Mouse (Mus musculus): ENCODE data around the gene Znhit1. TPM values are rescaled to one million over a fixed set of nuclear protein-coding genes. Genes with fewer than 3 reads are reported as not detected.

Znhit1 gene
- polyA plus RNA-seq, 1 experiment from 2014 or later: 103 TPM

- H3K9me3 ChIP-seq: no peaks in the 10 kb centered on the region
- DNase-seq (ENCODE audit: low spot score): no peak
- H3K4me1 ChIP-seq: no peaks in the 10 kb centered on the region
- no peak overlapping the region for H3K4me3 ChIP-seq
- H3K27ac ChIP-seq: no peak overlapping the region
- 81% methylated on average over 3 of the region's 3 CpGs for WGBS
- no peaks in the 10 kb centered on the region for H3K27me3 ChIP-seq (ENCODE audit: insufficient read depth, poor library complexity, severe bottlenecking)
- no peaks in the 10 kb centered on the region for H3K36me3 ChIP-seq
These were observed 28.1 kb upstream of the Znhit1 start for GRCm38 (mm10) chr5:137015913-137016312.

- DNase-seq (ENCODE audit: low spot score): no peak
- Histone ChIP-seq H3K36me3 (no peaks in the 10 kb centered on the region), H3K4me3 (no peak overlapping the region), H3K27me3 (ENCODE audit: insufficient read depth, poor library complexity, severe bottlenecking) (peaks cover 7% of the 10 kb centered on the region; the same call in 1 of the 2 replicates), H3K4me1 (no peaks in the 10 kb centered on the region), H3K9me3 (no peaks in the 10 kb centered on the region), H3K27ac (no peak overlapping the region)
- 77% methylated on average over 15 of the region's 15 CpGs for WGBS
These were observed 24.7 kb upstream of the Znhit1 start for GRCm38 (mm10) chr5:137012401-137012950.

- H3K27ac ChIP-seq: no peak overlapping the region
- H3K27me3 ChIP-seq (ENCODE audit: insufficient read depth, poor library complexity, severe bottlenecking): peaks cover 7% of the 10 kb centered on the region; the same call in 1 of the 2 replicates
- DNase-seq (ENCODE audit: low spot score): no peak
- H3K36me3 ChIP-seq: no peaks in the 10 kb centered on the region
- no peaks in the 10 kb centered on the region for H3K9me3 ChIP-seq
- no peaks in the 10 kb centered on the region for H3K4me1 ChIP-seq
- H3K4me3 ChIP-seq: no peak overlapping the region
- 27% methylated on average over 3 of the region's 3 CpGs for WGBS
These were observed 22.2 kb upstream of the Znhit1 start for GRCm38 (mm10) chr5:137009988-137010387.

GRCm38 (mm10) chr5:137007276-137007675, 19.5 kb upstream of the Znhit1 start:
- 49% methylated on average over 8 of the region's 8 CpGs for WGBS
- no peaks in the 10 kb centered on the region for H3K36me3 ChIP-seq
- H3K27me3 ChIP-seq (ENCODE audit: insufficient read depth, poor library complexity, severe bottlenecking): peaks cover 7% of the 10 kb centered on the region; the same call in 1 of the 2 replicates
- no peaks in the 10 kb centered on the region for H3K4me1 ChIP-seq
- H3K9me3 ChIP-seq: no peaks in the 10 kb centered on the region
- H3K4me3 ChIP-seq: no peak overlapping the region
- H3K27ac ChIP-seq: no peak overlapping the region
- DNase-seq (ENCODE audit: low spot score): no peak

GRCm38 (mm10) chr5:137000612-137001011, 12.8 kb upstream of the Znhit1 start:
- Histone ChIP-seq H3K9me3 (no peaks in the 10 kb centered on the region), H3K27me3 (ENCODE audit: insufficient read depth, poor library complexity, severe bottlenecking) (no peaks in the 10 kb centered on the region), H3K4me1 (peaks cover 17% of the 10 kb centered on the region), H3K36me3 (peaks cover 8% of the 10 kb centered on the region), H3K4me3 (no peak overlapping the region), H3K27ac (no peak overlapping the region)
- DNase-seq (ENCODE audit: low spot score): no peak
- 83% methylated on average over 2 of the region's 2 CpGs for WGBS

GRCm38 (mm10) chr5:136999449-136999848, 11.6 kb upstream of the Znhit1 start:
- peaks cover 17% of the 10 kb centered on the region for H3K4me1 ChIP-seq
- no peak overlapping the region for H3K4me3 ChIP-seq
- H3K27me3 ChIP-seq (ENCODE audit: insufficient read depth, poor library complexity, severe bottlenecking): no peaks in the 10 kb centered on the region
- 66% methylated on average over 5 of the region's 5 CpGs for WGBS
- no peak for DNase-seq (ENCODE audit: low spot score)
- H3K9me3 ChIP-seq: no peaks in the 10 kb centered on the region
- H3K27ac ChIP-seq: peak overlapping the region; percentile 59; the same call in 1 of the 2 replicates
- peaks cover 19% of the 10 kb centered on the region for H3K36me3 ChIP-seq

- peaks cover 22% of the 10 kb centered on the region for H3K4me1 ChIP-seq
- H3K27me3 ChIP-seq (ENCODE audit: insufficient read depth, poor library complexity, severe bottlenecking): no peaks in the 10 kb centered on the region
- no peak overlapping the region for H3K4me3 ChIP-seq
- H3K36me3 ChIP-seq: peaks cover 64% of the 10 kb centered on the region
- no peaks in the 10 kb centered on the region for H3K9me3 ChIP-seq
- no peak overlapping the region for H3K27ac ChIP-seq
- WGBS: 91% methylated on average over 6 of the region's 6 CpGs
- DNase-seq (ENCODE audit: low spot score): no peak
These were observed 2.0 kb upstream of the Znhit1 start for GRCm38 (mm10) chr5:136989801-136990200.

- Histone ChIP-seq H3K9me3 (no peaks in the 10 kb centered on the region), H3K27me3 (ENCODE audit: insufficient read depth, poor library complexity, severe bottlenecking) (no peaks in the 10 kb centered on the region), H3K36me3 (peaks cover 57% of the 10 kb centered on the region), H3K27ac (no peak overlapping the region; the same call in 1 of the 2 replicates), H3K4me3 (peak overlapping the region; percentile 73), H3K4me1 (peaks cover 22% of the 10 kb centered on the region)
- WGBS: 81% methylated on average over 7 of the region's 7 CpGs
- DNase-seq (ENCODE audit: low spot score): no peak
These were observed 599 bp upstream of the Znhit1 start for GRCm38 (mm10) chr5:136988420-136988819.

GRCm38 (mm10) chr5:136987138-136987933, 485 bp downstream of the Znhit1 start:
- WGBS: under 1% methylated on average over 67 of the region's 67 CpGs
- peak; percentile 93 for DNase-seq (ENCODE audit: low spot score)
- peaks cover 23% of the 10 kb centered on the region for H3K4me1 ChIP-seq
- H3K9me3 ChIP-seq: no peaks in the 10 kb centered on the region
- H3K27me3 ChIP-seq (ENCODE audit: insufficient read depth, poor library complexity, severe bottlenecking): no peaks in the 10 kb centered on the region
- H3K4me3 ChIP-seq: peak overlapping the region; percentile 73
- H3K27ac ChIP-seq: peak overlapping the region; percentile 98
- H3K36me3 ChIP-seq: peaks cover 48% of the 10 kb centered on the region

- DNase-seq (ENCODE audit: low spot score): peak; percentile 99
- Histone ChIP-seq H3K4me3 (peak within 1 kb of the TSS; percentile 73), H3K27ac (peak within 1 kb of the TSS; percentile 98), H3K27me3 (ENCODE audit: insufficient read depth, poor library complexity, severe bottlenecking) (no peaks in the 10 kb centered on the region), H3K4me1 (peaks cover 25% of the 10 kb centered on the region), H3K9me3 (no peaks in the 10 kb centered on the region), H3K36me3 (peaks cover 48% of the 10 kb centered on the region)
- WGBS: under 1% methylated on average over 26 of the region's 26 CpGs
These were observed 1.1 kb downstream of the Znhit1 start, which contains the start of gene Plod3 for GRCm38 (mm10) chr5:136986695-136987137. Gene Plod3 (plus strand): TSS chr5:136987019.

- WGBS: 45% methylated on average over 14 of the region's 14 CpGs
- Histone ChIP-seq H3K36me3 (peaks cover 45% of the 10 kb centered on the region), H3K4me3 (no peak overlapping the region; the same call in 1 of the 2 replicates), H3K9me3 (no peaks in the 10 kb centered on the region), H3K27ac (no peak overlapping the region), H3K27me3 (ENCODE audit: insufficient read depth, poor library complexity, severe bottlenecking) (no peaks in the 10 kb centered on the region), H3K4me1 (peaks cover 25% of the 10 kb centered on the region)
- DNase-seq (ENCODE audit: low spot score): no peak
These were observed 3.0 kb downstream of the Znhit1 start for GRCm38 (mm10) chr5:136984828-136985227.

GRCm38 (mm10) chr5:136982338-136982930, 5.4 kb downstream of the Znhit1 start:
- DNase-seq (ENCODE audit: low spot score): no peak
- Histone ChIP-seq H3K27ac (no peak overlapping the region), H3K9me3 (no peaks in the 10 kb centered on the region), H3K36me3 (peaks cover 30% of the 10 kb centered on the region), H3K4me3 (no peak overlapping the region), H3K27me3 (ENCODE audit: insufficient read depth, poor library complexity, severe bottlenecking) (no peaks in the 10 kb centered on the region), H3K4me1 (peaks cover 14% of the 10 kb centered on the region)
- 46% methylated on average over 16 of the region's 16 CpGs for WGBS

- no peaks in the 10 kb centered on the region for H3K27me3 ChIP-seq (ENCODE audit: insufficient read depth, poor library complexity, severe bottlenecking)
- peaks cover 8% of the 10 kb centered on the region for H3K4me1 ChIP-seq
- no peak for DNase-seq (ENCODE audit: low spot score)
- no peaks in the 10 kb centered on the region for H3K9me3 ChIP-seq
- WGBS: 84% methylated on average over 8 of the region's 8 CpGs
- peaks cover 30% of the 10 kb centered on the region for H3K36me3 ChIP-seq
- no peak overlapping the region for H3K4me3 ChIP-seq
- H3K27ac ChIP-seq: no peak overlapping the region
These were observed 6.8 kb downstream of the Znhit1 start for GRCm38 (mm10) chr5:136980974-136981373.
